Mouse (Mus musculus) kidney, embryonic 16.5 days (tissue): Measurements from ENCODE around the gene Hoxd9. TPM values are rescaled to one million over a fixed set of nuclear protein-coding genes. Genes with fewer than 3 reads are reported as not detected.

Experiments used
- ATAC-seq: fragments of 200-750 bp; cut with Nextera tagmentation; 2 replicates; pipeline ENCODE4 v1.8.0; 2017; ENCODE audit warnings: moderate TSS enrichment; ENCODE audit not compliant: low FRiP score, low TSS enrichment
- H3K27ac ChIP-seq: fragments of 300-500 bp; sonication (generic); 2 replicates; pipeline ENCODE4 v1.5.1; 2014; ENCODE audit warnings: low read length
- H3K27me3 ChIP-seq: fragments of 300-500 bp; sonication (generic); 2 replicates; pipeline ENCODE4 v1.6.1; 2014; ENCODE audit warnings: low read length, control low read depth, mixed read lengths; ENCODE audit not compliant: insufficient read depth
- H3K36me3 ChIP-seq: fragments of 300-500 bp; sonication (generic); 2 replicates; pipeline ENCODE4 v1.6.1; 2014; ENCODE audit warnings: low read length, control low read depth, mixed read lengths; ENCODE audit not compliant: insufficient read depth
- H3K4me1 ChIP-seq: fragments of 300-500 bp; sonication (generic); 2 replicates; pipeline ENCODE4 v1.6.1; 2014; ENCODE audit warnings: low read length, control low read depth, mixed read lengths; ENCODE audit not compliant: insufficient read depth
- H3K4me2 ChIP-seq: fragments of 300-500 bp; sonication (generic); replicated peaks from 2 replicates; pipeline ENCODE4 v1.6.1; 2014; ENCODE audit warnings: low read depth, low read length
- H3K4me3 ChIP-seq: fragments of 300-500 bp; sonication (generic); 2 replicates; pipeline ENCODE4 v1.5.1; 2014; ENCODE audit warnings: mild to moderate bottlenecking, low read length
- H3K9ac ChIP-seq: fragments of 300-500 bp; sonication (generic); replicated peaks from 2 replicates; pipeline ENCODE4 v1.6.1; 2014; ENCODE audit warnings: low read length
- H3K9me3 ChIP-seq: fragments of 300-500 bp; sonication (generic); 2 replicates; pipeline ENCODE4 v1.6.1; 2016; ENCODE audit warnings: low read length, control low read depth
- WGBS: fragments of 180-500 bp; shearing (Covaris S2); extraction: QIAGEN DNeasy Blood & Tissue Kit; methylation state at CpG from one replicate; pipeline ENCODE4 v1.1.7; 2014; 5-methylcytosine and 5-hydroxymethylcytosine counted together
- polyA plus RNA-seq: library from polyadenylated mRNA; unstranded; fragments of >200 nt; fragmentation: Nextera tagmentation; extraction: Ambion mirVana; gene quantifications from 2 replicates; pipeline ENCODE4 v1.2.1, GENCODE M21; 2015

The Hoxd9 gene
- polyA plus RNA-seq, 1 experiment from 2014 or later = 38.4 TPM

- no peaks in the 10 kb centered on the region for H3K9me3 ChIP-seq
- peaks cover 81% of the 10 kb centered on the region for H3K4me1 ChIP-seq
- peak overlapping the region; percentile 49 for H3K9ac ChIP-seq
- WGBS = 24% methylated on average over 5 of the region's 5 CpGs
- H3K27me3 ChIP-seq = no peaks in the 10 kb centered on the region
- peak overlapping the region; percentile 76 for H3K27ac ChIP-seq
- no peaks in the 10 kb centered on the region for H3K36me3 ChIP-seq
- peak overlapping the region; percentile 45 for H3K4me2 ChIP-seq
- H3K4me3 ChIP-seq = peak overlapping the region; percentile 45
- ATAC-seq = no peak
Measured at GRCm38 (mm10) chr2:74720955-74721491, 23.5 kb downstream of the Hoxd9 start.

- Histone ChIP-seq H3K4me2 (peak overlapping the region; percentile 45), H3K27ac (peak overlapping the region; percentile 76), H3K9me3 (no peaks in the 10 kb centered on the region), H3K9ac (peak overlapping the region; percentile 59), H3K27me3 (no peaks in the 10 kb centered on the region), H3K4me3 (peak overlapping the region; percentile 45), H3K36me3 (peaks cover 5% of the 10 kb centered on the region; the same call in 1 of the 2 replicates), H3K4me1 (peaks cover 81% of the 10 kb centered on the region)
- WGBS = 15% methylated on average over 6 of the region's 6 CpGs
- peak; percentile 58; the same call in 1 of the 2 replicates for ATAC-seq
Measured at GRCm38 (mm10) chr2:74721882-74722281, 24.4 kb downstream of the Hoxd9 start.

- ATAC-seq = no peak
- no peaks in the 10 kb centered on the region for H3K27me3 ChIP-seq
- H3K4me1 ChIP-seq = peaks cover 87% of the 10 kb centered on the region
- peak overlapping the region; percentile 60 for H3K9ac ChIP-seq
- WGBS = 36% methylated on average over 8 of the region's 8 CpGs
- H3K9me3 ChIP-seq = no peaks in the 10 kb centered on the region
- peaks cover 5% of the 10 kb centered on the region; the same call in 1 of the 2 replicates for H3K36me3 ChIP-seq
- H3K4me3 ChIP-seq = peak overlapping the region; percentile 45
- H3K4me2 ChIP-seq = peak overlapping the region; percentile 45
- H3K27ac ChIP-seq = peak overlapping the region; percentile 76
Measured at GRCm38 (mm10) chr2:74722949-74723348, 25.4 kb downstream of the Hoxd9 start.

GRCm38 (mm10) chr2:74724244-74725015 is 26.9 kb downstream of the Hoxd9 start:
- H3K4me1 ChIP-seq = peaks cover 92% of the 10 kb centered on the region
- H3K27me3 ChIP-seq = no peaks in the 10 kb centered on the region
- peak overlapping the region; percentile 45 for H3K4me2 ChIP-seq
- 44% methylated on average over 7 of the region's 7 CpGs for WGBS
- H3K27ac ChIP-seq = peak overlapping the region; percentile 76
- peaks cover 5% of the 10 kb centered on the region; the same call in 1 of the 2 replicates for H3K36me3 ChIP-seq
- no peaks in the 10 kb centered on the region for H3K9me3 ChIP-seq
- ATAC-seq = no peak
- H3K9ac ChIP-seq = peak overlapping the region; percentile 60
- H3K4me3 ChIP-seq = peak overlapping the region; percentile 45

- Histone ChIP-seq H3K9me3 (no peaks in the 10 kb centered on the region), H3K27me3 (no peaks in the 10 kb centered on the region), H3K4me3 (peak overlapping the region; percentile 45), H3K9ac (peak overlapping the region; percentile 50), H3K4me1 (peaks cover 84% of the 10 kb centered on the region), H3K27ac (0 out of 2 replicates have a peak overlapping the region, but pooled peaks have one; percentile 8), H3K4me2 (peak overlapping the region; percentile 45), H3K36me3 (peaks cover 5% of the 10 kb centered on the region; the same call in 1 of the 2 replicates)
- no peak for ATAC-seq
- 51% methylated on average over 17 of the region's 17 CpGs for WGBS
Measured at GRCm38 (mm10) chr2:74725171-74725570, 27.6 kb downstream of the Hoxd9 start.

GRCm38 (mm10) chr2:74726551-74726950 is 29.0 kb downstream of the Hoxd9 start, which contains the start of gene Gm28230:
Gm28230 (plus strand) TSS chr2:74726728.
- H3K9me3 ChIP-seq = no peaks in the 10 kb centered on the region
- no peaks in the 10 kb centered on the region for H3K27me3 ChIP-seq
- peak within 1 kb of the TSS; percentile 71 for H3K9ac ChIP-seq
- 56% methylated on average over 5 of the region's 5 CpGs for WGBS
- no peak for ATAC-seq
- H3K27ac ChIP-seq = peak within 1 kb of the TSS; percentile 85
- H3K4me3 ChIP-seq = peak within 1 kb of the TSS; percentile 45
- peak within 1 kb of the TSS; percentile 60 for H3K4me2 ChIP-seq
- peaks cover 7% of the 10 kb centered on the region; the same call in 1 of the 2 replicates for H3K36me3 ChIP-seq
- H3K4me1 ChIP-seq = peaks cover 76% of the 10 kb centered on the region

GRCm38 (mm10) chr2:74726973-74727639 is 29.6 kb downstream of the Hoxd9 start:
- peaks cover 7% of the 10 kb centered on the region; the same call in 1 of the 2 replicates for H3K36me3 ChIP-seq
- peak overlapping the region; percentile 85 for H3K27ac ChIP-seq
- H3K4me3 ChIP-seq = peak overlapping the region; percentile 45
- no peaks in the 10 kb centered on the region for H3K9me3 ChIP-seq
- ATAC-seq = no peak; the same call in none of the 2 replicates
- WGBS = 13% methylated on average over 42 of the region's 43 CpGs
- H3K4me2 ChIP-seq = peak overlapping the region; percentile 60
- H3K27me3 ChIP-seq = no peaks in the 10 kb centered on the region
- H3K4me1 ChIP-seq = peaks cover 75% of the 10 kb centered on the region
- peak overlapping the region; percentile 71 for H3K9ac ChIP-seq

- peaks cover 7% of the 10 kb centered on the region; the same call in 1 of the 2 replicates for H3K36me3 ChIP-seq
- peak; percentile 74 for ATAC-seq
- H3K9ac ChIP-seq = peak overlapping the region; percentile 71
- H3K4me3 ChIP-seq = peak overlapping the region; percentile 45
- H3K27ac ChIP-seq = peak overlapping the region; percentile 85
- H3K4me1 ChIP-seq = peaks cover 75% of the 10 kb centered on the region
- WGBS = 10% methylated on average over 25 of the region's 25 CpGs
- peak overlapping the region; percentile 60 for H3K4me2 ChIP-seq
- no peaks in the 10 kb centered on the region for H3K9me3 ChIP-seq
- H3K27me3 ChIP-seq = no peaks in the 10 kb centered on the region
Measured at GRCm38 (mm10) chr2:74727640-74728302, 30.2 kb downstream of the Hoxd9 start.

- H3K27ac ChIP-seq = peak overlapping the region; percentile 85
- H3K9ac ChIP-seq = peak overlapping the region; percentile 71
- no peaks in the 10 kb centered on the region for H3K27me3 ChIP-seq
- peak overlapping the region; percentile 45 for H3K4me3 ChIP-seq
- H3K36me3 ChIP-seq = peaks cover 7% of the 10 kb centered on the region; the same call in 1 of the 2 replicates
- H3K4me1 ChIP-seq = peaks cover 75% of the 10 kb centered on the region
- no peak for ATAC-seq
- WGBS = 37% methylated on average over 13 of the region's 13 CpGs
- H3K9me3 ChIP-seq = no peaks in the 10 kb centered on the region
- H3K4me2 ChIP-seq = peak overlapping the region; percentile 60
Measured at GRCm38 (mm10) chr2:74728303-74728680, 30.8 kb downstream of the Hoxd9 start.
